Mouse (Mus musculus) midbrain, embryonic 13.5 days (tissue): ENCODE results near the gene Cep78. TPM values are rescaled to one million over a fixed set of nuclear protein-coding genes. Genes with fewer than 3 reads are reported as not detected.

Experiments
- ATAC-seq: fragments of 200-750 bp; cut with Nextera tagmentation; 2 replicates; pipeline ENCODE4 v1.8.0; 2017; ENCODE audit warnings: mild to moderate bottlenecking, moderate TSS enrichment, moderate library complexity
- H3K27ac ChIP-seq: fragments of 300-500 bp; sonication (generic); 2 replicates; pipeline ENCODE4 v1.5.1; 2015; ENCODE audit warnings: inconsistent platforms, mild to moderate bottlenecking, moderate library complexity
- H3K27me3 ChIP-seq: fragments of 300-500 bp; sonication (generic); 2 replicates; pipeline ENCODE4 v1.6.1; 2015; ENCODE audit warnings: mild to moderate bottlenecking, inconsistent platforms
- H3K36me3 ChIP-seq: fragments of 300-500 bp; sonication (generic); 2 replicates; pipeline ENCODE4 v1.6.1; 2015; ENCODE audit warnings: mild to moderate bottlenecking, inconsistent platforms
- H3K4me1 ChIP-seq: fragments of 300-500 bp; sonication (generic); replicated peaks from 2 replicates; pipeline ENCODE4 v1.6.1; 2015; ENCODE audit warnings: inconsistent platforms
- H3K4me2 ChIP-seq: fragments of 300-500 bp; sonication (generic); replicated peaks from 2 replicates; pipeline ENCODE4 v1.6.1; 2015; ENCODE audit warnings: moderate library complexity, mild to moderate bottlenecking, inconsistent platforms
- H3K4me3 ChIP-seq: fragments of 300-500 bp; sonication (generic); replicated peaks from 2 replicates; pipeline ENCODE4 v1.5.1; 2015; ENCODE audit warnings: mild to moderate bottlenecking, inconsistent platforms
- H3K9ac ChIP-seq: fragments of 300-500 bp; sonication (generic); replicated peaks from 2 replicates; pipeline ENCODE4 v1.6.1; 2015; ENCODE audit warnings: mild to moderate bottlenecking, inconsistent platforms
- H3K9me3 ChIP-seq: fragments of 300-500 bp; sonication (generic); 2 replicates; pipeline ENCODE4 v1.6.1; 2016; ENCODE audit warnings: mild to moderate bottlenecking, inconsistent platforms
- WGBS: fragments of 180-500 bp; shearing (Covaris S2); methylation state at CpG from one replicate; pipeline ENCODE4 v1.1.7; 2015; 5-methylcytosine and 5-hydroxymethylcytosine counted together
- polyA plus RNA-seq: library from polyadenylated mRNA; unstranded; fragments of >200 nt; fragmentation: Nextera tagmentation; extraction: Ambion mirVana; gene quantifications from 2 replicates; pipeline ENCODE4 v1.2.1, GENCODE M21; 2015

The Cep78 gene
- polyA plus RNA-seq, 1 experiment from 2014 or later, result 45.4 TPM

DNA sequence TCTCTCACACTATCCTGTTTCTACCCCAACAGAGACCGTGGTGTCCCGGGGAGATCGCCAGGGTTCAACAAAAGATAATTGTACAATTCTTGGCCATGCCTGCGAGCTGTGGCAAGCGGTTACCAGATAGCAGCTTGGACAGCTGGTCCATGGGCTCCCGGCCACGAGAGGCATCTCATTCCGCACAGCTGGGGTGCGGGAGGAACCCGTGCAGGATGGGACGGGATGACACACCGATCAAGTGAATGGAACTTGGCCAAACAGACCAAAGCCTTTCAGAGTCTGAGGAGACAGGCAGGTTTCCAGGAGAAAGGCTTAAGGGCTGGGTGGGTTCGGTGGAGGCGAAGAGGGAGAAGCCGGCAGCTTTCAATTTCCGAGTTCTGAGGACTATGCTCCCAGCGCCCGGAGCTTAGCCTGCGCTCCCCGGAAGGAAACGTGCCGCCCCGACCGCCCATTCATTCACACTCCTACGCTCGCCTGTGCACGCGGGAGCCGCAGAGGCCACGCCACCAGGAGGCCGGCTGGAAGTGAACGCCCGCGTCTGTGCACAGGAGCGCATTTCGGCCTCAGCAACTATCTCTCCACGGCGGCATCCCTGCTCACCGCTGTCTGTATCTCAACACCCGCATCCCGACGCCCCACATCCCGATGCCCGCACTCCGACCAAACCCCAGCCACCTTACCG is 60.5 kb downstream of the Cep78 start:
- Histone ChIP-seq H3K36me3 (peaks cover 4% of the 10 kb centered on the region; the same call in 1 of the 2 replicates), H3K27me3 (peaks cover 7% of the 10 kb centered on the region; the same call in 1 of the 2 replicates), H3K9ac (peak overlapping the region; percentile 70), H3K27ac (peak overlapping the region; percentile 83), H3K4me3 (peak overlapping the region; percentile 74), H3K9me3 (no peaks in the 10 kb centered on the region), H3K4me1 (peaks cover 29% of the 10 kb centered on the region), H3K4me2 (peak overlapping the region; percentile 95)
- peak; percentile 73 for ATAC-seq
- under 1% methylated on average over 46 of the region's 46 CpGs for WGBS

DNA sequence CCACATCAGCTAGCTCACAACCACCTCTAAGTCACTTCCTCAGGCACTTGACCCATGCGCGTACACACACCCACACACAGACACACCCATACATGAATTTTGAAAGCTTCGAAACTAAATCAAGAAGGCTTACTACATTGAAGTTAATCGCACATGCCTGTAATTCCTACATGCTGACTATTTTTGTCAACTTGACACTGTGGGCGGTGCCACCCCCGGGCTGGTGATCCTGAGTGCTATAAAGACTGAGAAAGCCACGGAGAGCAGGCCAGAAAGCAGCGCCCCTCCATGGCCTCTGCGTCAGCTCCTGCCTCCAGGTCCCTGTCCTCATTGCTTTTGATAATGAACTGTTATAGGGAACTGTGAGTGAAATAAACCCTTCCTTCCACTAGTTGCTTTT is 61.4 kb downstream of the Cep78 start:
- Histone ChIP-seq H3K27me3 (peaks cover 7% of the 10 kb centered on the region; the same call in 1 of the 2 replicates), H3K4me3 (peak overlapping the region; percentile 74), H3K27ac (no peak overlapping the region), H3K9me3 (no peaks in the 10 kb centered on the region), H3K9ac (peak overlapping the region; percentile 70), H3K4me2 (peak overlapping the region; percentile 95), H3K4me1 (peaks cover 29% of the 10 kb centered on the region), H3K36me3 (peaks cover 11% of the 10 kb centered on the region)
- no peak for ATAC-seq
- WGBS, result 39% methylated on average over 9 of the region's 9 CpGs

DNA sequence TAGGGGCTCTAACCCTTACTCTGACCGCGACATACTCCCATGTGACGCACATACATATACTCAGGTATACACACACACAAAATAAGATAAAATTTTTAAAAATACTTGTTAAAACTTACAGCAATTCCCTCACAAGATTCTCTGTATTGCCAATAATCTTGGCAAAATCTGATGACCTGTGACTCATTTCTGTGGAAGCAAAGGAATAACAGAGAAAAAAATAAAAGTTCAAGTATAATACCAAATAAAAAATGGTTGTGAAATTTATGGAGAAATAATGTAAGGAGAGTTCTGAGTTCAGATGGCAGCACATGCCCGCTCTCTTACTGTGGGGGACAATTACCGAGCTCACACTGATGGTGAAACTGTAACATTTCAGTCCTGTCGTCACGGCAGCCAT is 65.5 kb downstream of the Cep78 start:
- Histone ChIP-seq H3K4me2 (no peak overlapping the region), H3K9ac (no peak overlapping the region), H3K4me3 (no peak overlapping the region), H3K27me3 (no peaks in the 10 kb centered on the region), H3K4me1 (peaks cover 21% of the 10 kb centered on the region), H3K9me3 (no peaks in the 10 kb centered on the region), H3K27ac (no peak overlapping the region), H3K36me3 (peaks cover 45% of the 10 kb centered on the region)
- ATAC-seq, result no peak
- 96% methylated on average over 7 of the region's 7 CpGs for WGBS

DNA sequence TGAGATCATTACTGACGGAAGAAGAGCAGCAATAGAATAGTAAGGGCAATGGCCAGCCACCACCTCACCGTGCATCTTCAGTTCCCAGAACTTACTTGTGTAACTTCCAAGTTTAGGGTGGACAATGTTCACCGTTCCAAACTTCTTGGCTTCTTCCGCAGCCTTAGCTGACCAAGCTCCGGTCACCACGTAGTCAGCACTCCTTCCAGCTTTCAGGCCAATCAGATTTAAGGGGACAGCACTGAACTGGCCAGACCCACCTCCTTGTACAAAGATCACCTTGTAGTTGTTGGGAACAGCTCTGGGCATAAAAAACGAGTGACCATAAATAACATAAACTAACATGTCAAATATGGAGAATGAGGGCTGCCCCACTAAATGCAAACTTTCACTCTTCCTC is 66.7 kb downstream of the Cep78 start:
- Histone ChIP-seq H3K4me3 (no peak overlapping the region), H3K4me1 (peaks cover 11% of the 10 kb centered on the region), H3K9ac (no peak overlapping the region), H3K9me3 (no peaks in the 10 kb centered on the region), H3K27ac (no peak overlapping the region), H3K36me3 (peaks cover 56% of the 10 kb centered on the region), H3K4me2 (no peak overlapping the region), H3K27me3 (no peaks in the 10 kb centered on the region)
- WGBS, result 95% methylated on average over 7 of the region's 7 CpGs
- ATAC-seq, result no peak

DNA sequence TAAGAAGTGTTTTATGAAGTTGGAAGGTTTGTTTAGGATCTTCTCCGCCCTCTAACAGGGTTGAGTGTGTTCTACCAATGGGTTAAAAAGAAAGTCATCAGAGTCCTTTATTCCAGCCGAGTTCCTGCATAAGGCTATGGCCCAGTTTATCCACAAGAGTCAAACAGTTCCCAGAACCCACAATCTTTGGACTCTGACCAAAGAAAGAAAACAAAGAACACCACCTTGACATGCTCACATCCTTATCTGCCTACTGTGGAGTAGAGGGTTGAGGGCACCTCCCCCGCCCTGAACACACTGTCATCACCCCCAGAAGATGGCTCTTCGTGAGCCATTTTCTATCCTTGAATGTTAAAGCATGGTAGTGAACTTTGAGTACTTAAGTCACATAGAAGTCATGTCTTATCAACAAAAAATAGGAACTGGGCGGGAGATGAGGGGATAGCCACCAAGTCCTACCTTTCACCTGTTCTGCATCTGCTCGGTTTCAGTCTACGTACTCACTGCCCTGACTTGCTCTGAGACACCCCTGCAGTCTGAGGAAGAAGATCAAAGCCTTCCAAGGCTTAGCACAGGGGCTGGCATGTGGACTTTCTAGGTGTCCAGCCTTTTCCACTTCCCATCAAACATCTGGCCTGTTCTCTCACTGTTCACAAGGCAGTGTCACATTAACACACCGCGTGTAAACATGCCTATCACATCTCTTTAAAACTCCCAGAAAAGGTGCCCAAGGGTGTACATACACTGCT is 71.4 kb downstream of the Cep78 start:
- Histone ChIP-seq H3K4me1 (no peaks in the 10 kb centered on the region), H3K36me3 (peaks cover 84% of the 10 kb centered on the region)

DNA sequence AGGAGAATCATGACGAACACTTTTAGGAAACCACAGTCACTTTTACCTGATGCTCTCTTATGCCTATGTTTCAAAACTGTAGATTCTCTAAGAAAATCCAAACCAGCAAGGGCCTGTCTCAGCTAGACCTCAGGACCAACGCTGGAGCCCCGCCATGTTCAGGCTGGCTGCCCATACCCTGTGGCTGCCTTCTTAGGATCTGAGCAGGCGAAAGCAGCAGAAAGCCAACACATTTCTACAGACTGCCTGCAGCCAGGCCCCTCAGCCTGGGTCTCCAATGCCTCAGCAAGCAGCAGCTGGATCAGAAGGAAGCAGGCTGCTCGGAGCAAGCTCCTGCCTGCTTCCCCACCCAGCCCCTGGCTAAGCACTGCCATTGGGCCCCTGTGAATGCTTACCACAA is 73.3 kb downstream of the Cep78 start:
- Histone ChIP-seq H3K27me3 (no peaks in the 10 kb centered on the region), H3K9ac (no peak overlapping the region), H3K27ac (no peak overlapping the region), H3K36me3 (peaks cover 84% of the 10 kb centered on the region), H3K4me1 (no peaks in the 10 kb centered on the region), H3K4me3 (no peak overlapping the region), H3K4me2 (no peak overlapping the region), H3K9me3 (no peaks in the 10 kb centered on the region)
- 92% methylated on average over 5 of the region's 5 CpGs for WGBS
- ATAC-seq, result no peak

More for the DNA sequence above, 71.4 kb downstream of the Cep78 start:
- no peak overlapping the region for H3K9ac ChIP-seq
- no peak for ATAC-seq
- WGBS, result 92% methylated on average over 9 of the region's 9 CpGs
- H3K27me3 ChIP-seq, result no peaks in the 10 kb centered on the region
- H3K9me3 ChIP-seq, result no peaks in the 10 kb centered on the region
- H3K4me3 ChIP-seq, result no peak overlapping the region
- H3K27ac ChIP-seq, result no peak overlapping the region
- no peak overlapping the region for H3K4me2 ChIP-seq

DNA sequence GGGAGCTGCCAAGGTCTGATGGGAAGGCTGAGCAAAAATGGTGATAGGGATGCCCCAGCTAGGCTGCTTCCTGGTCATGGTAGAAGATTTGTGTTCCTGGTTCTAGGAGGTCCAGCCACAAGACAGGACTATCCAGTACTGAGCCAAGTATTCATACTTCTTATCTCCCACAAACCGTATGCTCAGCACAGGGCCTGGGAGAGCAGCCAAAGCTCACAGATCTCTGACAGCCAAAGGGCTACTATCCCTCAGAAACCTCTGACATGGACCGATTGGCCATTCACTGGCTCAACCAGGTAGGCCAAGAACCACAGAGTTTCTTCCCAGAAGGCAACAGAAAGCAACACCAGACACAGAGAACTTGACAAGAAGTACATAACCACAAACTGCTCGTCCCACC is 73.8 kb downstream of the Cep78 start:
- Histone ChIP-seq H3K4me3 (no peak overlapping the region), H3K9me3 (no peaks in the 10 kb centered on the region), H3K27ac (no peak overlapping the region), H3K4me2 (no peak overlapping the region), H3K4me1 (no peaks in the 10 kb centered on the region), H3K9ac (no peak overlapping the region), H3K36me3 (peaks cover 83% of the 10 kb centered on the region), H3K27me3 (no peaks in the 10 kb centered on the region)
- WGBS, result 93% methylated on average over 3 of the region's 3 CpGs
- ATAC-seq, result no peak

DNA sequence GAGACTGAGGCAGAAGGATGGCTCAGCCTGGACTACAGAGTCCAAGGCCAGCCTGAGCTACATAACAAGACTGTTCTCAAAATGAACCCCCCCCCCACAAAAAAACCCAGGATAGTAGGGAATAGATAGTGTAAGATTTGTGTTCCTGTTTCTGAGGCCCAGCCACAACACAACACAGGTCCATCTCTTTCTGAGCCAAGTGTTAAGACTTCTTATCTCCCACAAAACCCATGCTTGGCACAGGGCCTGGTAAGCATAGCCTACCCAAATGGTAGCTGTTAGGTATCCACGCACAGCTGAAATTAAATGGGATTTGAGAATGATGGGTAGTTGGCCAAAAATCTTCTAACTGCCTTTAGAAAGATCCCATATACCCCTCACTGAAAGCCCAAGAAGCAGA is 74.3 kb downstream of the Cep78 start:
- Histone ChIP-seq H3K27me3 (no peaks in the 10 kb centered on the region), H3K27ac (no peak overlapping the region), H3K9ac (no peak overlapping the region), H3K4me2 (no peak overlapping the region), H3K4me3 (no peak overlapping the region), H3K36me3 (peaks cover 87% of the 10 kb centered on the region), H3K9me3 (no peaks in the 10 kb centered on the region), H3K4me1 (no peaks in the 10 kb centered on the region)
- 96% methylated on average over 1 of the region's 1 CpGs for WGBS
- no peak for ATAC-seq

DNA sequence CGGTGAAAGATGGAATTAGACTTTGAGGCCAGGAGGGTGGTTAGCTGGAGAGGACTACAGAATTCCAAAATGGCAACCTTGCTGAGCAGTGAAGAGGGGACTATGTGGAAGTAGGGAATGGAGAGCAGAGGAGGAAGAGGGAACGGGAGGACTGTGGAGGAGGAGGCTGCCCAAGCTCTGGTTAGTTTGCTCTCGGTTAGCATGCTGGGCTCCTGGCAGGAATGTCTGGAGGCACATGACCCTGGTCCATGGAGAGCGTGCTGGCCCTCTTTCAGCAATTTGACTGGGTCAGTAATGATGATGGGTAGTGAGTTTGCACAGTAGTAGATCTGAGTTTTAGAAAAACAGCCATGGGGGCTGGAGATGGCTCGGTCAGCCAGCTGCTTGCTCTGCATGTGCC is 76.8 kb downstream of the Cep78 start:
- ATAC-seq, result no peak
- no peaks in the 10 kb centered on the region for H3K27me3 ChIP-seq
- peaks cover 13% of the 10 kb centered on the region for H3K4me1 ChIP-seq
- H3K27ac ChIP-seq, result no peak overlapping the region
- H3K36me3 ChIP-seq, result peaks cover 71% of the 10 kb centered on the region
- no peak overlapping the region for H3K4me2 ChIP-seq
- no peak overlapping the region for H3K9ac ChIP-seq
- 89% methylated on average over 5 of the region's 5 CpGs for WGBS
- H3K4me3 ChIP-seq, result no peak overlapping the region
- H3K9me3 ChIP-seq, result no peaks in the 10 kb centered on the region

Other genes starting within 250 kb of the Cep78 start
- gene Psat1, start 37.7 kb downstream of the Cep78 start, polyA plus RNA-seq, result 122 and 125 TPM in 2 replicates
- gene Gnaq, start 147.8 kb upstream of the Cep78 start, polyA plus RNA-seq, result 79.8 and 82.7 TPM in 2 replicates